8 mouse cellular contexts compared by ENCODE assay signal in the genomic region with DNA sequence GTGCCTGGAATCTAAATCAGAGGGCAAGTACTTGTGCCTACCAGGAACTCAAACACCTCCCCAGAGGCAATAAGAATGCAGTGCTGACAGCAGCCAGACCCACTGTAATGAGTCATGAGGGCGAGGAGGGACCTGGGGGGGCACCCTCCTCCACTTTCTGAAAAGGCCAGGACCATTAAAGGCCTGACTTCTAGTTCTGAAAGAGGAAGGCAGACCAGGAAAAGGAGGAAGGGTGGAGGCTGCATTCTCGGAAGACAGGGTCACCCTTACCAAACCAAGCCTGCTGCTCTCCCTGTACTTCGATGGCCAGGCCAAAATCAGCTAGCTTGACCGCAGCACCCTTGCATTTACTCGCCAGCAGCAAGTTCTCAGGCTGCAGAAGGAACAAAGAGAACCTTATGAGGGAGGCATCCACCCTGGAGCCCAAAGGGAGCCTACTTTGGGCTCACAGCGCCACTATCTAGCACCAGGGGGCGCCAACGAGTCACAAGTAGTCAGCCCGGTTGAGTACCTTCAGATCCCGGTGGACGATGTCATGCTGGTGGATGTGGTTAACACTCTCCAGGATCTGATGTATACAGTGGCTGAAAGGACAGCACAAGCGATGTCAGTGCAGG. TPM values are rescaled to one million over a fixed set of nuclear protein-coding genes. Genes with fewer than 3 reads are reported as not detected.
A peak's percentile ranks its signal among the peaks of the same experiment; 100 is the strongest.
DNase-seq lines count a peak whose midpoint lies in the region; ATAC-seq and TF ChIP-seq lines count a peak whose summit lies in the region.

No protein-coding gene starts in this region.

- no peak overlapping the region for H3K4me3 ChIP-seq in forebrain, embryonic 12.5 days (replicated peaks)
- no peak overlapping the region for H3K4me3 ChIP-seq in heart, postnatal 0 days (ENCODE audit: low read depth, low read length)
- H3K4me3 ChIP-seq in liver, embryonic 15.5 days (replicated peaks): no peak overlapping the region
- no peak overlapping the region for H3K4me3 ChIP-seq in neural tube, embryonic 11.5 days (ENCODE audit: low read depth, low read length)
- H3K4me3 ChIP-seq in stomach, embryonic 16.5 days (replicated peaks; ENCODE audit: low read length): no peak overlapping the region

- H3K9ac ChIP-seq in forebrain, embryonic 12.5 days: no peak overlapping the region
- peak overlapping the region; percentile 50; the same call in 1 of the 2 replicates for H3K9ac ChIP-seq in heart, postnatal 0 days (replicated peaks; ENCODE audit: low read depth, low read length)
- H3K9ac ChIP-seq in liver, embryonic 15.5 days: no peak overlapping the region
- no peak overlapping the region for H3K9ac ChIP-seq in neural tube, embryonic 11.5 days (ENCODE audit: low read length)
- no peak overlapping the region for H3K9ac ChIP-seq in stomach, embryonic 16.5 days (ENCODE audit: low read length)

- no peak overlapping the region for H3K27ac ChIP-seq in forebrain, embryonic 12.5 days
- H3K27ac ChIP-seq in heart, postnatal 0 days (ENCODE audit: low read depth): peak overlapping the region; percentile 99
- no peak overlapping the region for H3K27ac ChIP-seq in liver, embryonic 15.5 days (replicated peaks)
- H3K27ac ChIP-seq in neural tube, embryonic 11.5 days (ENCODE audit: low read depth, low read length): no peak overlapping the region
- peak overlapping the region; percentile 55; the same call in 1 of the 2 replicates for H3K27ac ChIP-seq in stomach, embryonic 16.5 days (ENCODE audit: low read length)

- H3K36me3 ChIP-seq in forebrain, embryonic 12.5 days (replicated peaks): peaks cover 71% of the 10 kb centered on the region
- H3K36me3 ChIP-seq in heart, postnatal 0 days (replicated peaks; ENCODE audit: control insufficient read depth, insufficient read depth, low read length): peaks cover 64% of the 10 kb centered on the region
- peaks cover 41% of the 10 kb centered on the region for H3K36me3 ChIP-seq in liver, embryonic 15.5 days (replicated peaks)
- H3K36me3 ChIP-seq in neural tube, embryonic 11.5 days (ENCODE audit: control insufficient read depth, insufficient read depth, low read length): peaks cover 13% of the 10 kb centered on the region
- peaks cover 3% of the 10 kb centered on the region; the same call in 1 of the 2 replicates for H3K36me3 ChIP-seq in stomach, embryonic 16.5 days (ENCODE audit: control insufficient read depth, insufficient read depth, low read length)

- WGBS in forebrain, embryonic 12.5 days: 33% methylated on average over 12 of the region's 12 CpGs
- 7% methylated on average over 12 of the region's 12 CpGs for WGBS in heart, postnatal 0 days
- 22% methylated on average over 12 of the region's 12 CpGs for WGBS in liver, embryonic 15.5 days (ENCODE audit: insufficient replicate concordance)
- WGBS in neural tube, embryonic 11.5 days: 32% methylated on average over 12 of the region's 12 CpGs
- 27% methylated on average over 12 of the region's 12 CpGs for WGBS in stomach, embryonic 16.5 days

- peak; percentile 79 to 84 for DNase-seq in CD8-positive naive resting alpha-beta T cell, adult 2 months (ENCODE audit: low read depth in 2 of 2, low spot score in 2 of 2)
- peak; percentile 78 for DNase-seq in c-Kit-positive CD71-negative TER-119-negative erythroid progenitor cells, embryonic 14.5 days (ENCODE audit: low read depth)
- peak; percentile 89 for DNase-seq in heart, postnatal 0 days (ENCODE audit: low spot score)
- peak; percentile 89 to 96 for DNase-seq in kidney, postnatal 36 days
- DNase-seq in neural tube, embryonic 11.5 days (ENCODE audit: low spot score): peak; percentile 87

- ATAC-seq in forebrain, embryonic 12.5 days (ENCODE audit: low FRiP score): peak; percentile 76
- peak; percentile 88 for ATAC-seq in heart, postnatal 0 days (ENCODE audit: insufficient read depth, low read depth)
- ATAC-seq in liver, embryonic 15.5 days (ENCODE audit: insufficient read depth): peak; percentile 34; the same call in 1 of the 2 replicates
- ATAC-seq in neural tube, embryonic 11.5 days (ENCODE audit: insufficient read depth, low FRiP score, low TSS enrichment): peak; percentile 45; the same call in 1 of the 2 replicates
- peak; percentile 84 for ATAC-seq in stomach, embryonic 16.5 days (ENCODE audit: insufficient read depth, low FRiP score)

- H3K4me1 ChIP-seq in forebrain, embryonic 12.5 days: no peaks in the 10 kb centered on the region
- H3K4me1 ChIP-seq in heart, postnatal 0 days (ENCODE audit: control insufficient read depth, insufficient read depth): peaks cover 37% of the 10 kb centered on the region
- H3K4me1 ChIP-seq in liver, embryonic 15.5 days (replicated peaks): no peaks in the 10 kb centered on the region
- no peaks in the 10 kb centered on the region for H3K4me1 ChIP-seq in neural tube, embryonic 11.5 days (ENCODE audit: control insufficient read depth, insufficient read depth, low read length)
- H3K4me1 ChIP-seq in stomach, embryonic 16.5 days (ENCODE audit: control insufficient read depth, insufficient read depth, low read length): no peaks in the 10 kb centered on the region

- peak; percentile 79 for TF ChIP-seq EP300 in heart, postnatal 0 days (IDR thresholded peaks at IDR 0.05; ENCODE audit: low read depth)

- no peak overlapping the region for H3K4me2 ChIP-seq in forebrain, embryonic 12.5 days
- 0 out of 2 replicates have a peak overlapping the region, but pooled peaks have one; percentile 0 for H3K4me2 ChIP-seq in heart, postnatal 0 days (ENCODE audit: low read depth, low read length)
- H3K4me2 ChIP-seq in liver, embryonic 15.5 days: no peak overlapping the region
- no peak overlapping the region for H3K4me2 ChIP-seq in neural tube, embryonic 11.5 days (ENCODE audit: low read depth)
- 0 out of 2 replicates have a peak overlapping the region, but pooled peaks have one; percentile 1 for H3K4me2 ChIP-seq in stomach, embryonic 16.5 days (ENCODE audit: low read depth, low read length)

- H3K27me3 ChIP-seq in forebrain, embryonic 12.5 days: no peaks in the 10 kb centered on the region
- H3K27me3 ChIP-seq in heart, postnatal 0 days (ENCODE audit: control insufficient read depth, insufficient read depth, low read length): no peaks in the 10 kb centered on the region
- no peaks in the 10 kb centered on the region for H3K27me3 ChIP-seq in liver, embryonic 15.5 days
- no peaks in the 10 kb centered on the region for H3K27me3 ChIP-seq in neural tube, embryonic 11.5 days (ENCODE audit: control insufficient read depth, insufficient read depth, low read length)
- no peaks in the 10 kb centered on the region for H3K27me3 ChIP-seq in stomach, embryonic 16.5 days (ENCODE audit: control insufficient read depth, insufficient read depth, low read length)

- no peaks in the 10 kb centered on the region for H3K9me3 ChIP-seq in forebrain, embryonic 12.5 days
- no peaks in the 10 kb centered on the region for H3K9me3 ChIP-seq in heart, postnatal 0 days (replicated peaks; ENCODE audit: control insufficient read depth, low read length)
- H3K9me3 ChIP-seq in liver, embryonic 15.5 days (replicated peaks): no peaks in the 10 kb centered on the region
- no peaks in the 10 kb centered on the region for H3K9me3 ChIP-seq in neural tube, embryonic 11.5 days (ENCODE audit: control insufficient read depth, low read length)
- no peaks in the 10 kb centered on the region for H3K9me3 ChIP-seq in stomach, embryonic 16.5 days (replicated peaks; ENCODE audit: control insufficient read depth, low read length)

- peak; percentile 95 for TF ChIP-seq CTCF in heart, postnatal 0 days (IDR thresholded peaks at IDR 0.05; ENCODE audit: low read depth)

RNA-seq across cellular contexts. Expression of a gene that starts 28.1 kb away (rescaled TPM):
- 54.1 and 60.4 TPM in 2 replicates for polyA plus RNA-seq in forebrain, embryonic 12.5 days (2016; fragmentation: Nextera tagmentation; extraction: Ambion mirVana)
- 74.5 and 107 TPM in 2 replicates for total RNA-seq in heart, postnatal 0 days (2014; rRNA removed; ENCODE audit: low replicate concordance)
- 60.8 and 72.5 TPM in 2 replicates for polyA plus RNA-seq in heart, postnatal 0 days (2015; fragmentation: Nextera tagmentation; extraction: Ambion mirVana)
- 5.6 and 5.7 TPM in 2 replicates for polyA plus RNA-seq in liver, embryonic 15.5 days (2015; fragmentation: Nextera tagmentation; extraction: Ambion mirVana)
- 54.0 and 56.5 TPM in 2 replicates for polyA plus RNA-seq in neural tube, embryonic 11.5 days (2014; fragmentation: Nextera tagmentation; extraction: Ambion mirVana)
- polyA plus RNA-seq in stomach, embryonic 16.5 days (2015; fragmentation: Nextera tagmentation; extraction: Ambion mirVana): 43.7 and 45.3 TPM in 2 replicates

RNA-seq across cellular contexts. Expression of a gene that starts 31.4 kb away (rescaled TPM):
- 22.3 and 24.5 TPM in 2 replicates for polyA plus RNA-seq in forebrain, embryonic 12.5 days (2016; fragmentation: Nextera tagmentation; extraction: Ambion mirVana)
- 8.0 and 20.3 TPM in 2 replicates for total RNA-seq in heart, postnatal 0 days (2014; rRNA removed; ENCODE audit: low replicate concordance)
- 7.8 and 8.5 TPM in 2 replicates for polyA plus RNA-seq in heart, postnatal 0 days (2015; fragmentation: Nextera tagmentation; extraction: Ambion mirVana)
- 16.3 and 17.5 TPM in 2 replicates for polyA plus RNA-seq in liver, embryonic 15.5 days (2015; fragmentation: Nextera tagmentation; extraction: Ambion mirVana)
- polyA plus RNA-seq in neural tube, embryonic 11.5 days (2014; fragmentation: Nextera tagmentation; extraction: Ambion mirVana): 23.0 and 24.4 TPM in 2 replicates
- 23.7 and 24.4 TPM in 2 replicates for polyA plus RNA-seq in stomach, embryonic 16.5 days (2015; fragmentation: Nextera tagmentation; extraction: Ambion mirVana)

RNA-seq across cellular contexts. Expression of a gene that starts 58.4 kb away (rescaled TPM):
- 46.0 and 46.5 TPM in 2 replicates for polyA plus RNA-seq in forebrain, embryonic 12.5 days (2016; fragmentation: Nextera tagmentation; extraction: Ambion mirVana)
- 60.1 and 78.8 TPM in 2 replicates for total RNA-seq in heart, postnatal 0 days (2014; rRNA removed; ENCODE audit: low replicate concordance)
- polyA plus RNA-seq in heart, postnatal 0 days (2015; fragmentation: Nextera tagmentation; extraction: Ambion mirVana): 11.6 and 14.2 TPM in 2 replicates
- 5.0 and 5.8 TPM in 2 replicates for polyA plus RNA-seq in liver, embryonic 15.5 days (2015; fragmentation: Nextera tagmentation; extraction: Ambion mirVana)
- 30.2 and 36.0 TPM in 2 replicates for polyA plus RNA-seq in neural tube, embryonic 11.5 days (2014; fragmentation: Nextera tagmentation; extraction: Ambion mirVana)
- 23.2 and 26.8 TPM in 2 replicates for polyA plus RNA-seq in stomach, embryonic 16.5 days (2015; fragmentation: Nextera tagmentation; extraction: Ambion mirVana)

Comparison
In these comparisons a context has a peak if more than half of its experiments do, and no peak if none do; other contexts are left out.
1. ATAC-seq: peak in every context shown above with its lines; median percentile 88 in heart, postnatal 0 days; 84 in stomach, embryonic 16.5 days; 76 in forebrain, embryonic 12.5 days; 45 in neural tube, embryonic 11.5 days; 34 in liver, embryonic 15.5 days.
2. H3K27ac ChIP-seq: peak in heart, postnatal 0 days (single experiment) and stomach, embryonic 16.5 days (single experiment); none in forebrain, embryonic 12.5 days (single experiment), liver, embryonic 15.5 days (single experiment) and neural tube, embryonic 11.5 days (single experiment).
3. H3K4me2 ChIP-seq: peak in heart, postnatal 0 days (single experiment) and stomach, embryonic 16.5 days (single experiment); none in forebrain, embryonic 12.5 days (single experiment), liver, embryonic 15.5 days (single experiment) and neural tube, embryonic 11.5 days (single experiment).
4. Peak in every context shown above with its lines, with median percentiles within 50 percentile points of each other: DNase-seq.